Mouse (Mus musculus) G1E (cell line): ENCODE measurements around the gene Pdzd2. TPM values are rescaled to one million over a fixed set of nuclear protein-coding genes. Genes with fewer than 3 reads are reported as not detected.
A peak's percentile ranks its signal among the peaks of the same experiment; 100 is the strongest.

ENCODE experiments used
- ATAC-seq: 2 replicates; pipeline ENCODE4 v1.8.0; 2016; ENCODE audit warnings: mild to moderate bottlenecking; ENCODE audit not compliant: insufficient number of reproducible peaks, poor library complexity, low FRiP score, severe bottlenecking; ENCODE audit errors: extremely low read depth
- DNase-seq: peaks from one replicate; pipeline ENCODE4 v3.0.0; 2012; ENCODE audit warnings: low spot score
- H3K27me3 ChIP-seq: 2 replicates; pipeline ENCODE4 v1.6.1; 2012; ENCODE audit warnings: mild to moderate bottlenecking, low read length, inconsistent platforms; ENCODE audit not compliant: insufficient read depth
- H3K36me3 ChIP-seq: replicated peaks from 2 replicates; pipeline ENCODE3; 2012; ENCODE audit warnings: mild to moderate bottlenecking, inconsistent platforms
- H3K4me1 ChIP-seq: 2 replicates; pipeline ENCODE4 v1.6.1; 2012; ENCODE audit warnings: low read depth, low read length, inconsistent platforms, mixed read lengths; ENCODE audit not compliant: insufficient read depth
- H3K4me3 ChIP-seq: 2 replicates; pipeline ENCODE4 v1.5.1; 2012; ENCODE audit warnings: low read depth, mild to moderate bottlenecking, inconsistent platforms, low read length, moderate library complexity, mixed read lengths
- H3K9me3 ChIP-seq: replicated peaks from 2 replicates; pipeline ENCODE4 v1.6.1; 2012; ENCODE audit warnings: inconsistent platforms
- CTCF ChIP-seq: IDR thresholded peaks from 2 replicates; pipeline ENCODE4 v1.5.1; 2012; ENCODE audit warnings: low read depth, low read length, inconsistent platforms, mixed read lengths
- GATA1 ChIP-seq: IDR thresholded peaks from 2 replicates; pipeline ENCODE4 v1.6.1; 2012; ENCODE audit warnings: borderline replicate concordance, low read length, inconsistent platforms, mixed read lengths
- GATA2 ChIP-seq: IDR thresholded peaks from 2 replicates; pipeline ENCODE4 v1.6.1; 2012; ENCODE audit warnings: low read depth, low read length, inconsistent platforms, borderline replicate concordance
- POLR2AphosphoS5 ChIP-seq: IDR thresholded peaks from 2 replicates; pipeline ENCODE4 v1.6.1; 2012; ENCODE audit warnings: low read depth, low read length, inconsistent platforms; ENCODE audit not compliant: insufficient replicate concordance
- TAL1 ChIP-seq: conservative IDR thresholded peaks from 2 replicates; pipeline ENCODE4 v1.6.1; 2012; ENCODE audit warnings: low read depth, low read length, inconsistent platforms, mixed read lengths
- polyA plus RNA-seq: library from polyadenylated mRNA; stranded (reverse); fragments of >175 nt; gene quantifications from 2 replicates; pipeline ENCODE4 v1.2.3, GENCODE M21; 2012
- total RNA-seq, 2 experiments: library from RNA; stranded (forward) in 1 of 2; stranded (reverse) in 1 of 2; fragments of 200-1000 nt in 1 of 2; fragments of >200 nt in 1 of 2; fragmentation: Nextera tagmentation in 1 of 2; gene quantifications; 2 replicates each; pipeline ENCODE4 v1.2.3; 2014 to 2017

The Pdzd2 gene
- total and polyA plus RNA-seq, 3 experiments = 0.18 to 1.8 (median 0.98) TPM

- no peak for TF ChIP-seq TAL1
- no peak for TF ChIP-seq POLR2AphosphoS5
- TF ChIP-seq GATA2 = no peak
- no peak for TF ChIP-seq CTCF
- TF ChIP-seq GATA1 = no peak
- Histone ChIP-seq H3K4me1 (peaks cover 52% of the 10 kb centered on the region), H3K4me3 (peak overlapping the region; percentile 99), H3K36me3 (peaks cover 11% of the 10 kb centered on the region), H3K27me3 (no peaks in the 10 kb centered on the region), H3K9me3 (no peaks in the 10 kb centered on the region)
- ATAC-seq (no peak), DNase-seq (no peak)
These were observed 419.2 kb downstream of the Pdzd2 start for GRCm38 (mm10) chr15:12320441-12321090.

GRCm38 (mm10) chr15:12319889-12320288 is 419.8 kb downstream of the Pdzd2 start:
- peaks cover 7% of the 10 kb centered on the region for H3K36me3 ChIP-seq
- no peaks in the 10 kb centered on the region for H3K9me3 ChIP-seq
- H3K4me3 ChIP-seq = no peak overlapping the region; the same call in 1 of the 2 replicates
- no peak for TF ChIP-seq TAL1
- TF ChIP-seq GATA2 = no peak
- no peak for TF ChIP-seq GATA1
- no peak for TF ChIP-seq CTCF
- TF ChIP-seq POLR2AphosphoS5 = no peak
- H3K4me1 ChIP-seq = peaks cover 54% of the 10 kb centered on the region
- no peak for DNase-seq
- no peak for ATAC-seq
- no peaks in the 10 kb centered on the region for H3K27me3 ChIP-seq

DNA sequence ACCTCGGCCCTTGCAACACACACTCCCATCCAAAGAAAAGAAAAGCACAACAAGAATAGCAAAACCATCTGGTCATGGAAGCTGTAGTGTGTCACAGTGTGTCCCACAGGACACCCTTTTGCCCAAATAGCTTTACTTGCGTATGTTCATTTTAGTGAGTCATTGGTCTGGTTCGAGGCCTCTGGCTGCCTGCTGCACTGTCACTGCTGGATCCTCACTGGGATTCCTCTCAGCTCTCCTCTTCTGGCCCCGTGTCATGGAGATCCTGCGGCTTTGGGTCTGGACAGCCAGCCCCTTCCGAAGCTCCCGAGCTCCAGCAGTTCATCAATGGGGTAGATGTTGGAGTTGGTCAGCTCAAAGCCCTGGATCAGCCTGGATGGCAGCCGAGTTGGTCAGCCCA is 421.3 kb downstream of the Pdzd2 start:
- Histone ChIP-seq H3K4me1 (peaks cover 46% of the 10 kb centered on the region), H3K27me3 (no peaks in the 10 kb centered on the region), H3K9me3 (no peaks in the 10 kb centered on the region), H3K4me3 (no peak overlapping the region), H3K36me3 (no peaks in the 10 kb centered on the region)
- TF ChIP-seq TAL1 (no peak), GATA1 (no peak), GATA2 (no peak), CTCF (no peak), POLR2AphosphoS5 (no peak)
- no peak for DNase-seq
- ATAC-seq = no peak

DNA sequence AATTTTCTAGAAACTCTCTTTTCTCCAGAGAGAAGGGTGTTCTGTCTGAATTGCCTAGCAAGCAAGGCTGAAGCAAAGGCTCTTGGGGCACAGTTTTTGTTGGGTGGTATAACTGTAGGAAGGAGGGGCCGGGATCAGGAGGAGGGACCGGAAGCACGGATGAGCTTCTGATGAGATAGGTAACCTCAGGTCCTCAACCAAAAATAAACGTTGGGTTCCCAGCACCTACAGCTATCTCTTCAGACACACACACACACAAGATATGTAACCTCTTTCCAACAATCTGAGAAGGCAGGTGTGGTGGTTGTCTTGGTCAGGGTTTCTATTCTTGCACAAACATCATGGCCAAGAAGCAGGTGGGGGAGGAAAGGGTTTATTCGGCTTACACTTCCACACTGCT is 422.4 kb downstream of the Pdzd2 start:
- DNase-seq (peak; percentile 28), ATAC-seq (peak; percentile 28; the same call in 1 of the 2 replicates)
- peaks cover 51% of the 10 kb centered on the region for H3K4me1 ChIP-seq
- H3K27me3 ChIP-seq = no peaks in the 10 kb centered on the region
- no peaks in the 10 kb centered on the region for H3K36me3 ChIP-seq
- no peak overlapping the region for H3K4me3 ChIP-seq
- H3K9me3 ChIP-seq = no peaks in the 10 kb centered on the region
- no peak for TF ChIP-seq GATA2
- no peak for TF ChIP-seq CTCF
- TF ChIP-seq GATA1 = no peak
- TF ChIP-seq POLR2AphosphoS5 = no peak
- no peak for TF ChIP-seq TAL1

DNA sequence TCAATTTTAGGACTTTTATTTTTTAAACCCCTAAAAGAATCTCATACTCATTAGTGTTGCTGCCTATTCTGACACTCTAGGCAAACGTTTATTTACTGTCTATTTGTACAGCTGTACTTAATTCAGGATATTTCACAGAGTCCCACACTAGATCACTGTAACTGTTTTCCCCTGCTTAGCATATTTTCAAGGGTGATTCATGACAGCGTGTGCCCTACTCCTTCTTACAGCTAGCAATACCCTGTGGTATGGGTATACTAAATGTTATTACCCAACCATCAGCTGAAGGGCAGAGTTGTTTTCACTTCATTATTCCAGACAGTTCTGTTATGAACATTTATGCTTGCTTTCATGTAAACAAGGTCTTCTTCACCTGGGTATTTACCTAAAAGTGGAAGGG is 423.7 kb downstream of the Pdzd2 start:
- Histone ChIP-seq H3K4me1 (peaks cover 63% of the 10 kb centered on the region), H3K27me3 (no peaks in the 10 kb centered on the region), H3K4me3 (no peak overlapping the region), H3K9me3 (no peaks in the 10 kb centered on the region), H3K36me3 (no peaks in the 10 kb centered on the region)
- ATAC-seq (no peak), DNase-seq (no peak)
- TF ChIP-seq POLR2AphosphoS5 (no peak), TAL1 (no peak), GATA2 (no peak), CTCF (no peak), GATA1 (no peak)

DNA sequence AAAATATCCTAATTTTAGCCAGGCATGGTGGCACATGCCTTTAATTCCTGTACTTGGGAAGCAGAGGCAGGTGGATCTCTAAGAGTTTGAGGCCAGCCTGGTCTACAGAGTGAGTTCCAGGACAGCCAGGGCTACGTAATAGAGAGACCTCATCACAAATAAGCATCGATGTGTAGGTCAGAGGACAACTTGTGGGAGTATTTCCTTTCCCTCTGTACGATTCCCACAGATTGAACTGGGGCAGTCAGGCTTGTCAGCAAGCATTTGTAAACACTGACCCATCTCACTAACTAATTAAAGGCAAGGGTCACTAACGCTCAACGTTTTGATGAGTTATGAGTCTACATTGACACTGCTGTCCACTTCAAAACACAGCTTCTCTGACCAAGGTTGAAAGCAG is 425.1 kb downstream of the Pdzd2 start:
- no peaks in the 10 kb centered on the region for H3K27me3 ChIP-seq
- TF ChIP-seq GATA2 (no peak), POLR2AphosphoS5 (no peak), TAL1 (no peak), GATA1 (no peak), CTCF (no peak)
- no peak overlapping the region for H3K4me3 ChIP-seq
- H3K36me3 ChIP-seq = no peaks in the 10 kb centered on the region
- DNase-seq = no peak
- ATAC-seq = no peak
- peaks cover 63% of the 10 kb centered on the region for H3K4me1 ChIP-seq
- H3K9me3 ChIP-seq = no peaks in the 10 kb centered on the region
